27 mouse cellular contexts compared by ENCODE assay signal in the genomic region with DNA sequence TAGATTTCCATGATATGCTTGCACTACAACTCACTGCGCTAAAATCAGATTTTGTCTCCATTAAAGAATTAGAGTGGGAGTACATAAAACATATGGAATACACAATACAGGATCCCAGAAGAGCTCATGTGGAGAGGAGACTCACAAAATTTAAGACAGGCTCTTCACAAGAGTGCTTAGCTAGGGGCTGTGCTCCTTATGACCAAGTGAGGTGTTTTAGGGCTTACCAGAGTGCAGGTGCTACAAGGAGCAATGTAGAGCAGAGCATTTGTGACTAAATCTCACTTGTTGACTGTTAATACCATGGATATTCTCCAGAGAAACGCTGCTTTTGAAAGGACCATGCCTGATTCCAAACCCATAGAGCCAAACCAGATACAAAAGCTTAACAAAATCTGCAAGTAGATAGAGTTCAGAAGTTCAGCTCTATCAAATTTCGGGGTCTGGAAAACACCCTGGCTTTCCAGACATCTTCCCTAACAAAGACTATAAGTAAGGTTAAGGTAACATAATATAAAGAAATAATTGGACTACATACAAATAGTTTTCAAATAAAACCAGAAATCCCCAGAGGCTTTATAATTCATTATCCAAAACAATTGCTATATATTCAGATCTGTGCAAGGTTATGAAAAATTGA.
"Had no signal": no experiment of that assay in that cellular context is flagged by ENCODE, and none has a peak within 500 bp of the region (broad histone marks: within the 10 kb centered on the region; RNA-seq: fewer than 3 reads in every experiment).

No protein-coding gene starts in this region.

- H3K36me3 ChIP-seq: heart, embryonic 13.5 days; heart, embryonic 15.5 days; hindbrain, embryonic 10.5 days; hindbrain, embryonic 12.5 days; intestine, embryonic 15.5 days; limb, embryonic 15.5 days; liver, embryonic 12.5 days had no signal

- H3K27ac ChIP-seq: heart, adult 2 months; heart, embryonic 13.5 days; heart, embryonic 15.5 days; hindbrain, embryonic 10.5 days; hindbrain, embryonic 12.5 days; hindbrain, embryonic 14.5 days; intestine, embryonic 15.5 days; layer of hippocampus, adult 2 months; left cerebral cortex, adult 2 months; limb, embryonic 15.5 days; liver, embryonic 12.5 days; liver, embryonic 14.5 days had no signal

- DNase-seq: gastrocnemius, postnatal 14 days; gastrocnemius, postnatal 36 days; heart, adult 11 months; heart, adult 2 months; heart, postnatal 14 days; heart, postnatal 4 days; kidney, adult 18-20 months; kidney, adult 8-10 months; kidney, postnatal 10 days; kidney, postnatal 25 days; kidney, postnatal 4 days; lung, adult 18-20 months had no signal

- H3K4me1 ChIP-seq: heart, embryonic 13.5 days; heart, embryonic 15.5 days; hindbrain, embryonic 10.5 days; hindbrain, embryonic 12.5 days; intestine, embryonic 15.5 days; limb, embryonic 15.5 days; liver, embryonic 12.5 days had no signal

- H3K27me3 ChIP-seq: heart, embryonic 13.5 days; heart, embryonic 15.5 days; hindbrain, embryonic 12.5 days; intestine, embryonic 15.5 days; limb, embryonic 15.5 days; liver, embryonic 12.5 days had no signal

- H3K9ac ChIP-seq: heart, embryonic 13.5 days; heart, embryonic 15.5 days; hindbrain, embryonic 12.5 days; hindbrain, embryonic 14.5 days; intestine, embryonic 15.5 days; limb, embryonic 15.5 days; liver, embryonic 12.5 days; liver, embryonic 14.5 days had no signal

- H3K4me3 ChIP-seq: heart, adult 2 months; heart, embryonic 13.5 days; heart, embryonic 15.5 days; hindbrain, embryonic 10.5 days; hindbrain, embryonic 12.5 days; intestine, embryonic 15.5 days; layer of hippocampus, adult 2 months; left cerebral cortex, adult 2 months; limb, embryonic 15.5 days; liver, embryonic 12.5 days had no signal

- H3K4me2 ChIP-seq: heart, embryonic 11.5 days; heart, embryonic 13.5 days; heart, embryonic 15.5 days; hindbrain, embryonic 12.5 days; hindbrain, embryonic 14.5 days; intestine, embryonic 15.5 days; limb, embryonic 15.5 days; liver, embryonic 12.5 days had no signal

- ATAC-seq: hindbrain, embryonic 16.5 days; inflammation-experienced regulatory T-cells, adult 6 months; intestine, embryonic 15.5 days; intestine, postnatal 0 days; liver, embryonic 12.5 days had no signal

- H3K9me3 ChIP-seq: heart, embryonic 13.5 days; heart, embryonic 15.5 days; hindbrain, embryonic 10.5 days; hindbrain, embryonic 12.5 days; intestine, embryonic 15.5 days; limb, embryonic 15.5 days; liver, embryonic 12.5 days had no signal
